Mouse (Mus musculus): ENCODE measurements around the gene Ltb. TPM values are rescaled to one million over a fixed set of nuclear protein-coding genes. Genes with fewer than 3 reads are reported as not detected.

Gene Ltb
- total and polyA plus RNA-seq, 3 experiments, result 1.1 to 1.5 TPM; not detected in 1

- TF ChIP-seq NRF1 (IDR thresholded peaks at IDR 0.05; ENCODE audit: insufficient read depth, low read depth, low read length, poor library complexity, severe bottlenecking) (no peak), MAX (IDR thresholded peaks at IDR 0.05; ENCODE audit: low read length) (no peak), MYB (IDR thresholded peaks at IDR 0.05; ENCODE audit: low read depth, low read length) (peak; percentile 63; the same call in 1 of the 2 replicates), POLR2A (IDR thresholded peaks at IDR 0.05; ENCODE audit: control insufficient read depth in 1 of 2, insufficient read depth in 1 of 2, low read depth in 1 of 2, low read length in 2 of 2, poor library complexity in 1 of 2) (peak; percentile 37 to 62; a peak in 2 of 4 replicates), SIN3A (IDR thresholded peaks at IDR 0.05; ENCODE audit: low read length) (peak; percentile 46; the same call in 1 of the 2 replicates), MYC (IDR thresholded peaks at IDR 0.05; ENCODE audit: low read depth, low read length) (no peak), TBP (IDR thresholded peaks at IDR 0.05; ENCODE audit: low read depth, low read length) (peak; percentile 78), RAD21 (IDR thresholded peaks at IDR 0.05; ENCODE audit: low read depth, low read length) (no peak), USF1 (IDR thresholded peaks at IDR 0.05; ENCODE audit: low read depth, low read length) (no peak), UBTF (IDR thresholded peaks at IDR 0.05; ENCODE audit: borderline replicate concordance, insufficient read depth, low read depth, low read length) (no peak), ZKSCAN1 (IDR thresholded peaks at IDR 0.05; ENCODE audit: low read depth, low read length) (no peak), E2F4 (IDR thresholded peaks at IDR 0.05; ENCODE audit: borderline replicate concordance, low read depth, low read length) (no peak), TAL1 (IDR thresholded peaks at IDR 0.05; ENCODE audit: low read length) (peak; percentile 63), TCF12 (IDR thresholded peaks at IDR 0.05; ENCODE audit: low read depth, low read length) (peak; percentile 62), CTCF (IDR thresholded peaks at IDR 0.05 in 2 of 3, conservative IDR thresholded peaks at IDR 0.05 in 1 of 3; ENCODE audit: control insufficient read depth in 1 of 3, insufficient read depth in 1 of 3, low read depth in 2 of 3, low read length in 3 of 3, poor library complexity in 1 of 3, severe bottlenecking in 1 of 3) (no peak)
Observed at GRCm38 (mm10) chr17:35189186-35189585, 5.1 kb upstream of the Ltb start (continued).

- H3K4me1 ChIP-seq (ENCODE audit: control insufficient read depth in 1 of 2, insufficient read depth in 2 of 2, low read length in 2 of 2), result peaks cover 20 to 52% of the 10 kb centered on the region in 2 experiments
- DNase-seq (ENCODE audit: low read depth, low spot score), result peak; percentile 72
- no peak for TF ChIP-seq CTCF (IDR thresholded peaks at IDR 0.05 in 2 of 3, conservative IDR thresholded peaks at IDR 0.05 in 1 of 3; ENCODE audit: control insufficient read depth in 1 of 3, insufficient read depth in 1 of 3, low read depth in 2 of 3, low read length in 3 of 3, poor library complexity in 1 of 3, severe bottlenecking in 1 of 3)
- TF ChIP-seq GABPA (IDR thresholded peaks at IDR 0.05; ENCODE audit: low read depth, low read length), result no peak
- 0 out of 2 replicates have a peak, but pooled peaks have one; percentile 22 for TF ChIP-seq ELF1 (IDR thresholded peaks at IDR 0.05; ENCODE audit: low read depth, low read length)
- TF ChIP-seq ZMIZ1 (IDR thresholded peaks at IDR 0.05; ENCODE audit: low read depth, low read length), result 0 out of 2 replicates have a peak, but pooled peaks have one; percentile 7
- peak; percentile 26; the same call in 1 of the 2 replicates for TF ChIP-seq GATA1 (IDR thresholded peaks at IDR 0.05; ENCODE audit: low read depth, low read length)
- no peak for TF ChIP-seq MAZ (IDR thresholded peaks at IDR 0.05; ENCODE audit: low read depth, low read length)
- no peak for TF ChIP-seq CHD2 (IDR thresholded peaks at IDR 0.05; ENCODE audit: low read length)
- TF ChIP-seq TBP (IDR thresholded peaks at IDR 0.05; ENCODE audit: low read depth, low read length), result no peak; the same call in 1 of the 2 replicates
- no peak for TF ChIP-seq POLR2AphosphoS5 (IDR thresholded peaks at IDR 0.05; ENCODE audit: borderline replicate concordance, low read depth, low read length)
- no peak for TF ChIP-seq ZKSCAN1 (IDR thresholded peaks at IDR 0.05; ENCODE audit: low read depth, low read length)
- peak; percentile 42; the same call in 1 of the 2 replicates for TF ChIP-seq NELFE (IDR thresholded peaks at IDR 0.05; ENCODE audit: low read depth, low read length)
- TF ChIP-seq NRF1 (IDR thresholded peaks at IDR 0.05; ENCODE audit: insufficient read depth, low read depth, low read length, poor library complexity, severe bottlenecking), result no peak
- no peak; a peak in 1 of 4 replicates for TF ChIP-seq POLR2A (IDR thresholded peaks at IDR 0.05; ENCODE audit: control insufficient read depth in 1 of 2, insufficient read depth in 1 of 2, low read depth in 1 of 2, low read length in 2 of 2, poor library complexity in 1 of 2)
- TF ChIP-seq TAL1 (IDR thresholded peaks at IDR 0.05; ENCODE audit: low read length), result peak; percentile 51
- no peak for TF ChIP-seq USF1 (IDR thresholded peaks at IDR 0.05; ENCODE audit: low read depth, low read length)
- no peak for TF ChIP-seq MYC (IDR thresholded peaks at IDR 0.05; ENCODE audit: low read depth, low read length)
- peak; percentile 56; the same call in 1 of the 2 replicates for TF ChIP-seq RCOR1 (IDR thresholded peaks at IDR 0.05; ENCODE audit: low read depth, low read length)
- TF ChIP-seq SIN3A (IDR thresholded peaks at IDR 0.05; ENCODE audit: low read length), result peak; percentile 62; the same call in 1 of the 2 replicates
- TF ChIP-seq MAFK (IDR thresholded peaks at IDR 0.05; ENCODE audit: borderline replicate concordance, low read depth, low read length), result no peak
- peak; percentile 28; the same call in 1 of the 2 replicates for TF ChIP-seq ETS1 (IDR thresholded peaks at IDR 0.05; ENCODE audit: low read depth, low read length)
- no peak for TF ChIP-seq UBTF (IDR thresholded peaks at IDR 0.05; ENCODE audit: borderline replicate concordance, insufficient read depth, low read depth, low read length)
- no peak for TF ChIP-seq USF2 (IDR thresholded peaks at IDR 0.05; ENCODE audit: borderline replicate concordance in 1 of 2, insufficient read depth in 1 of 2, low read depth in 1 of 2, low read length in 2 of 2)
- no peak for TF ChIP-seq MXI1 (IDR thresholded peaks at IDR 0.05; ENCODE audit: low read depth, low read length)
- TF ChIP-seq ZNF384 (IDR thresholded peaks at IDR 0.05; ENCODE audit: low read depth, low read length), result no peak
- no peak for TF ChIP-seq E2F4 (IDR thresholded peaks at IDR 0.05; ENCODE audit: borderline replicate concordance, low read depth, low read length)
- no peak for TF ChIP-seq POLR2AphosphoS2 (IDR thresholded peaks at IDR 0.05; ENCODE audit: low read length)
- no peak; the same call in 1 of the 2 replicates for TF ChIP-seq MAX (IDR thresholded peaks at IDR 0.05; ENCODE audit: low read length)
- TF ChIP-seq ZC3H11A (IDR thresholded peaks at IDR 0.05; ENCODE audit: low read depth, low read length), result no peak
Observed at GRCm38 (mm10) chr17:35190096-35190495, 4.1 kb upstream of the Ltb start.

More at GRCm38 (mm10) chr17:35190096-35190495, 4.1 kb upstream of the Ltb start:
- peaks cover 0 to 39% of the 10 kb centered on the region in 2 experiments; a peak in 2 of 4 replicates for H3K36me3 ChIP-seq (ENCODE audit: control insufficient read depth in 1 of 2, insufficient read depth in 2 of 2, low read length in 2 of 2)
- H3K79me2 ChIP-seq (ENCODE audit: control insufficient read depth, insufficient read depth, low read length, poor library complexity), result no peaks in the 10 kb centered on the region
- H3K4me3 ChIP-seq (ENCODE audit: control insufficient read depth in 1 of 2, insufficient read depth in 1 of 2, low read depth in 2 of 2, low read length in 2 of 2), result peak overlapping the region; percentile 20 to 42; a peak in 3 of 4 replicates
- peak overlapping the region; percentile 89 for H3K27ac ChIP-seq (ENCODE audit: control insufficient read depth, low read depth, low read length)
- no peaks in the 10 kb centered on the region for H3K9me3 ChIP-seq (replicated peaks; ENCODE audit: insufficient read depth, low read length)
- H3K27me3 ChIP-seq (ENCODE audit: control insufficient read depth in 1 of 2, insufficient read depth in 2 of 2, low read length in 2 of 2), result no peaks in the 10 kb centered on the region
- H3K9ac ChIP-seq (ENCODE audit: control insufficient read depth, low read depth, low read length, poor library complexity, severe bottlenecking), result peak overlapping the region; percentile 53
